Mouse (Mus musculus) liver, embryonic 14.5 days (tissue): ENCODE data around the gene Stil. TPM values are rescaled to one million over a fixed set of nuclear protein-coding genes. Genes with fewer than 3 reads are reported as not detected.

Experiments used
- ATAC-seq: fragments of 200-750 bp; cut with Nextera tagmentation; 2 replicates; pipeline ENCODE4 v1.8.0; 2017; ENCODE audit warnings: moderate number of reproducible peaks, mild to moderate bottlenecking, moderate library complexity; ENCODE audit not compliant: insufficient read depth
- DNase-seq, 3 experiments: peaks; one replicate each; pipeline ENCODE4 v3.0.0-alpha.2; 2012 to 2013; ENCODE audit warnings: low read depth in 3 of 3, low spot score in 3 of 3
- H3K27ac ChIP-seq: fragments of 300-500 bp; sonication (generic); 2 replicates; pipeline ENCODE4 v1.5.1; 2014; ENCODE audit warnings: moderate library complexity, mild to moderate bottlenecking, control low read depth, inconsistent platforms
- H3K27me3 ChIP-seq: fragments of 300-500 bp; sonication (generic); 2 replicates; pipeline ENCODE4 v1.6.1; 2014; ENCODE audit warnings: mild to moderate bottlenecking, low read length, moderate library complexity; ENCODE audit not compliant: control insufficient read depth, insufficient read depth
- H3K36me3 ChIP-seq: fragments of 300-500 bp; sonication (generic); replicated peaks from 2 replicates; pipeline ENCODE4 v1.6.1; 2014; ENCODE audit warnings: low read depth; ENCODE audit not compliant: control insufficient read depth, insufficient read depth
- H3K4me1 ChIP-seq, 2 experiments: fragments of 200-500 bp in 1 of 2; fragments of 300-500 bp in 1 of 2; sonication (generic) in 1 of 2; replicated peaks; 2 replicates each; pipeline ENCODE4 v1.6.1; 2012 to 2014; ENCODE audit warnings: antibody characterized with exemption in 1 of 2, inconsistent platforms in 1 of 2, low read length in 1 of 2; ENCODE audit not compliant: control insufficient read depth in 2 of 2, insufficient read depth in 2 of 2
- H3K4me2 ChIP-seq: fragments of 300-500 bp; sonication (generic); 2 replicates; pipeline ENCODE4 v1.6.1; 2014; ENCODE audit warnings: low read depth, mild to moderate bottlenecking, control low read depth, moderate library complexity
- H3K4me3 ChIP-seq, 2 experiments: fragments of 200-500 bp in 1 of 2; fragments of 300-500 bp in 1 of 2; sonication (generic) in 1 of 2; 2 replicates each; pipeline ENCODE4 v1.5.1; 2012 to 2014; ENCODE audit warnings: low read depth in 2 of 2, low read length in 2 of 2, mild to moderate bottlenecking in 2 of 2, control low read depth in 1 of 2, inconsistent platforms in 1 of 2, moderate library complexity in 1 of 2; ENCODE audit not compliant: insufficient read depth in 1 of 2
- H3K9ac ChIP-seq: fragments of 300-500 bp; sonication (generic); replicated peaks from 2 replicates; pipeline ENCODE4 v1.6.1; 2014; ENCODE audit warnings: mild to moderate bottlenecking, control low read depth, moderate library complexity
- H3K9me3 ChIP-seq: fragments of 300-500 bp; sonication (generic); 2 replicates; pipeline ENCODE4 v1.6.1; 2016; ENCODE audit warnings: low read length, mixed read lengths; ENCODE audit not compliant: control insufficient read depth
- CTCF ChIP-seq: IDR thresholded peaks from 2 replicates; pipeline ENCODE4 v1.5.1; 2016; ENCODE audit warnings: antibody characterized with exemption, low read depth, control low read depth
- EP300 ChIP-seq: IDR thresholded peaks from 2 replicates; pipeline ENCODE4 v1.6.1; 2016; ENCODE audit warnings: antibody characterized with exemption, low read depth
- WGBS: fragments of 180-500 bp; shearing (Covaris S2); extraction: QIAGEN DNeasy Blood & Tissue Kit; methylation state at CpG from one replicate; pipeline ENCODE4 v1.1.7; 2014; ENCODE audit not compliant: insufficient replicate concordance; 5-methylcytosine and 5-hydroxymethylcytosine counted together
- polyA plus RNA-seq, 2 experiments: library from polyadenylated mRNA; depleted of rRNA in 1 of 2; stranded (reverse) in 1 of 2; unstranded in 1 of 2; fragments of >200 nt; fragmentation: Nextera tagmentation in 1 of 2; extraction: Ambion mirVana in 1 of 2; gene quantifications; 2 replicates each; pipeline versions ENCODE4 v1.2.1 to v1.2.3; 2012 to 2014

The Stil gene
- polyA plus RNA-seq, 2 experiments: 8.7 to 12.9 TPM

GRCm38 (mm10) chr4:115075204-115075915 lies 75.4 kb downstream of the Stil start:
- Histone ChIP-seq H3K4me2 (no peak overlapping the region), H3K4me1 (peaks cover 3 to 23% of the 10 kb centered on the region in 2 experiments; a peak in 3 of 4 replicates), H3K27me3 (no peaks in the 10 kb centered on the region), H3K9ac (no peak overlapping the region), H3K27ac (no peak overlapping the region; the same call in 1 of the 2 replicates), H3K4me3 (no peak overlapping the region), H3K9me3 (no peaks in the 10 kb centered on the region), H3K36me3 (peaks cover 16% of the 10 kb centered on the region)
- 19% methylated on average over 3 of the region's 3 CpGs for WGBS
- DNase-seq (no peak), ATAC-seq (peak; percentile 25; the same call in 1 of the 2 replicates)
- no peak for TF ChIP-seq EP300
- no peak for TF ChIP-seq CTCF

GRCm38 (mm10) chr4:115078892-115079820 lies 79.2 kb downstream of the Stil start:
- H3K27ac ChIP-seq: no peak overlapping the region
- no peak overlapping the region for H3K9ac ChIP-seq
- TF ChIP-seq CTCF (no peak), EP300 (no peak)
- H3K4me3 ChIP-seq: no peak overlapping the region
- H3K27me3 ChIP-seq: no peaks in the 10 kb centered on the region
- no peak overlapping the region for H3K4me2 ChIP-seq
- DNase-seq (no peak), ATAC-seq (no peak)
- H3K9me3 ChIP-seq: no peaks in the 10 kb centered on the region
- WGBS: 39% methylated on average over 10 of the region's 10 CpGs
- H3K36me3 ChIP-seq: no peaks in the 10 kb centered on the region
- peaks cover 3 to 18% of the 10 kb centered on the region in 2 experiments; a peak in 3 of 4 replicates for H3K4me1 ChIP-seq

- Histone ChIP-seq H3K27me3 (no peaks in the 10 kb centered on the region), H3K9ac (no peak overlapping the region), H3K4me3 (no peak overlapping the region), H3K4me1 (peaks cover 3 to 11% of the 10 kb centered on the region in 2 experiments; a peak in 3 of 4 replicates), H3K36me3 (no peaks in the 10 kb centered on the region), H3K27ac (no peak overlapping the region), H3K9me3 (no peaks in the 10 kb centered on the region), H3K4me2 (no peak overlapping the region)
- DNase-seq (no peak), ATAC-seq (no peak)
- TF ChIP-seq EP300: no peak
- TF ChIP-seq CTCF: no peak
- 62% methylated on average over 5 of the region's 5 CpGs for WGBS
These were observed 79.9 kb downstream of the Stil start for GRCm38 (mm10) chr4:115079821-115080349.

- WGBS: 70% methylated on average over 3 of the region's 3 CpGs
- H3K4me1 ChIP-seq: peaks cover 3 to 11% of the 10 kb centered on the region in 2 experiments
These were observed 83.1 kb downstream of the Stil start for GRCm38 (mm10) chr4:115083031-115083430.

More at GRCm38 (mm10) chr4:115083031-115083430, 83.1 kb downstream of the Stil start:
- no peak for DNase-seq
- Histone ChIP-seq H3K27me3 (no peaks in the 10 kb centered on the region), H3K4me2 (no peak overlapping the region), H3K9ac (no peak overlapping the region), H3K27ac (no peak overlapping the region), H3K36me3 (no peaks in the 10 kb centered on the region), H3K4me3 (no peak overlapping the region), H3K9me3 (no peaks in the 10 kb centered on the region)
- no peak for TF ChIP-seq EP300
- TF ChIP-seq CTCF: no peak
- no peak for ATAC-seq
